Mouse (Mus musculus): Measurements from ENCODE around the gene Tcf12.

DNA sequence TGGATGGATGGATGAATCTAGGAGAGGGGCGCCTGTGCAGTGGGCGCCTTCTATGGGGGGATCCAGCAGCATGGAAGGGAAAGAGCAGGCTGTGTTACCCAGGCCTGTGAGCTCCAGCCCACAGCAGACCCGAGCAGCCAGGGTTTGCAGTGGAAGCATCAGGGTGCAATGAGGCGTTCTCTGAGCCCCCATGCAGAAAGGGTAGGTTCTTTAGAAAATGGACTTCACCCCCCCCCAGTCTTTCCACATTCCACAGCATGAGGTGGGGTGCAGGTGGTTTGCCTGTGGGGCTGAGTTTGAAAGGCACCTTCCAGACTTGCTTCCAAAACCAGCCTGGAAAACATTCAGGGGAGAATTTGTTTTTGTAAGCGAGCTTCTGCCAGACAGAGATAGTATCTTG lies 300.3 kb downstream of the Tcf12 start:
- TF ChIP-seq POLR2A (IDR thresholded peaks at IDR 0.05; ENCODE audit: extremely low read depth, insufficient read depth, low read length), result no peak
- TF ChIP-seq CTCF (IDR thresholded peaks at IDR 0.05; ENCODE audit: low read depth, low read length), result no peak
